Mouse (Mus musculus): ENCODE results near the gene Aplf.

DNA sequence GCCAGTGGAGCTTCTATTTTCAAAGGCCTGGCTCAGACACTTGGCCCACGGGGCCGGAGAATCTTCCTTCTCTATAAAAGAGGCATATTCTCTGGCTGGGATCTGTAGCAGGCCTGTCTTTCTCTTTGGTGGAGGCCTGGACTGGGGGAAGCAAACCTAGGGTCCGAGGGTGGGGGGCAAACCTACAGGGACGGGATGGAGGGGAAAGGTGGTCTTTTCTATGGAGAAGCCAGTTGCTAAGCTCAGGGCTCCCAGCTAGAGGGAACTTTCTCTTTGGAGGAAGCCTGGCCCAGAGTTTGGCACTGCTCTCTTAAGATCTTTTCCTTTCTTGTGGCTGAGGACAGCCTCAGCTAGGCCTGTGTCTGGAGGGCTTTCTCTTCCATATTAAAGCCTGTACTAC is 668 bp upstream of the Aplf start:
- TF ChIP-seq POLR2A (IDR thresholded peaks at IDR 0.05; ENCODE audit: low read depth, low read length), result no peak
- no peak for TF ChIP-seq CTCF (IDR thresholded peaks at IDR 0.05; ENCODE audit: extremely low read depth, insufficient read length, insufficient replicate concordance, low read depth, low read length)
